Mouse (Mus musculus): ENCODE measurements at regions not wholly inside any gene's neighbourhood (a gene's known extent, or its start where the extent isn't known, plus 50 kb on each side); places are given as distances from the start of the nearest gene placed in this dataset.
A peak's percentile ranks its signal among the peaks of the same experiment; 100 is the strongest.

- ATAC-seq (ENCODE audit: low read depth), result no peak
- no peaks in the 10 kb centered on the region for H3K27me3 ChIP-seq (replicated peaks; ENCODE audit: control insufficient read depth, insufficient read depth, low read length)
- no peak overlapping the region for H3K4me2 ChIP-seq (ENCODE audit: low read depth, low read length)
- WGBS, result 56% methylated on average over 4 of the region's 4 CpGs
- DNase-seq (ENCODE audit: low spot score), result no peak
- no peak overlapping the region for H3K9ac ChIP-seq (ENCODE audit: low read depth, low read length)
- no peak overlapping the region for H3K27ac ChIP-seq (replicated peaks; ENCODE audit: low read depth, low read length)
- no peak overlapping the region for H3K4me3 ChIP-seq (ENCODE audit: low read depth, low read length)
- no peaks in the 10 kb centered on the region for H3K36me3 ChIP-seq (ENCODE audit: control insufficient read depth, insufficient read depth, low read length)
- H3K9me3 ChIP-seq (ENCODE audit: control insufficient read depth, low read length), result no peaks in the 10 kb centered on the region
- H3K4me1 ChIP-seq (ENCODE audit: control insufficient read depth, insufficient read depth, low read length), result no peaks in the 10 kb centered on the region
Measured at GRCm38 (mm10) chr3:149721832-149722231, 731.5 kb upstream of the Adgrl2 start.

GRCm38 (mm10) chr3:149720306-149720705 lies 730.0 kb upstream of the Adgrl2 start:
- Histone ChIP-seq H3K36me3 (ENCODE audit: control insufficient read depth, insufficient read depth, low read length) (no peaks in the 10 kb centered on the region), H3K4me3 (ENCODE audit: low read depth, low read length) (no peak overlapping the region), H3K4me2 (ENCODE audit: low read depth, low read length) (no peak overlapping the region), H3K4me1 (ENCODE audit: control insufficient read depth, insufficient read depth, low read length) (no peaks in the 10 kb centered on the region), H3K9ac (ENCODE audit: low read depth, low read length) (no peak overlapping the region), H3K9me3 (ENCODE audit: control insufficient read depth, low read length) (no peaks in the 10 kb centered on the region), H3K27me3 (replicated peaks; ENCODE audit: control insufficient read depth, insufficient read depth, low read length) (no peaks in the 10 kb centered on the region), H3K27ac (replicated peaks; ENCODE audit: low read depth, low read length) (no peak overlapping the region)
- WGBS, result 46% methylated on average over 6 of the region's 6 CpGs
- DNase-seq (ENCODE audit: low spot score) (peak; percentile 27), ATAC-seq (ENCODE audit: low read depth) (no peak)

- Histone ChIP-seq H3K4me2 (ENCODE audit: low read depth, low read length) (no peak overlapping the region), H3K4me1 (ENCODE audit: control insufficient read depth, insufficient read depth, low read length) (no peaks in the 10 kb centered on the region), H3K4me3 (ENCODE audit: low read depth, low read length) (no peak overlapping the region), H3K27ac (replicated peaks; ENCODE audit: low read depth, low read length) (no peak overlapping the region), H3K36me3 (ENCODE audit: control insufficient read depth, insufficient read depth, low read length) (no peaks in the 10 kb centered on the region), H3K27me3 (replicated peaks; ENCODE audit: control insufficient read depth, insufficient read depth, low read length) (no peaks in the 10 kb centered on the region), H3K9ac (ENCODE audit: low read depth, low read length) (no peak overlapping the region), H3K9me3 (ENCODE audit: control insufficient read depth, low read length) (no peaks in the 10 kb centered on the region)
- ATAC-seq (ENCODE audit: low read depth), result peak; percentile 74; the same call in 1 of the 2 replicates
- peak; percentile 27 for DNase-seq (ENCODE audit: low spot score)
- WGBS, result 86% methylated on average over 10 of the region's 10 CpGs
Measured at GRCm38 (mm10) chr3:149705724-149706123, 715.4 kb upstream of the Adgrl2 start.

GRCm38 (mm10) chr3:149705322-149705721 lies 715.0 kb upstream of the Adgrl2 start:
- H3K27me3 ChIP-seq (replicated peaks; ENCODE audit: control insufficient read depth, insufficient read depth, low read length), result no peaks in the 10 kb centered on the region
- H3K9me3 ChIP-seq (ENCODE audit: control insufficient read depth, low read length), result no peaks in the 10 kb centered on the region
- WGBS, result 86% methylated on average over 12 of the region's 12 CpGs
- H3K4me1 ChIP-seq (ENCODE audit: control insufficient read depth, insufficient read depth, low read length), result no peaks in the 10 kb centered on the region
- H3K36me3 ChIP-seq (ENCODE audit: control insufficient read depth, insufficient read depth, low read length), result no peaks in the 10 kb centered on the region
- no peak overlapping the region for H3K9ac ChIP-seq (ENCODE audit: low read depth, low read length)
- no peak overlapping the region for H3K27ac ChIP-seq (replicated peaks; ENCODE audit: low read depth, low read length)
- H3K4me2 ChIP-seq (ENCODE audit: low read depth, low read length), result no peak overlapping the region
- ATAC-seq (ENCODE audit: low read depth) (no peak), DNase-seq (ENCODE audit: low spot score) (no peak)
- H3K4me3 ChIP-seq (ENCODE audit: low read depth, low read length), result no peak overlapping the region

GRCm38 (mm10) chr3:149704478-149704877 lies 714.1 kb upstream of the Adgrl2 start:
- 87% methylated on average over 4 of the region's 4 CpGs for WGBS
- Histone ChIP-seq H3K27me3 (replicated peaks; ENCODE audit: control insufficient read depth, insufficient read depth, low read length) (no peaks in the 10 kb centered on the region), H3K27ac (replicated peaks; ENCODE audit: low read depth, low read length) (no peak overlapping the region), H3K36me3 (ENCODE audit: control insufficient read depth, insufficient read depth, low read length) (no peaks in the 10 kb centered on the region), H3K4me2 (ENCODE audit: low read depth, low read length) (no peak overlapping the region), H3K9me3 (ENCODE audit: control insufficient read depth, low read length) (no peaks in the 10 kb centered on the region), H3K9ac (ENCODE audit: low read depth, low read length) (no peak overlapping the region), H3K4me1 (ENCODE audit: control insufficient read depth, insufficient read depth, low read length) (no peaks in the 10 kb centered on the region), H3K4me3 (ENCODE audit: low read depth, low read length) (no peak overlapping the region)
- ATAC-seq (ENCODE audit: low read depth) (no peak), DNase-seq (ENCODE audit: low spot score) (no peak)

- WGBS, result 67% methylated on average over 4 of the region's 4 CpGs
- no peak for DNase-seq (ENCODE audit: low spot score)
- Histone ChIP-seq H3K36me3 (ENCODE audit: control insufficient read depth, insufficient read depth, low read length) (no peaks in the 10 kb centered on the region), H3K9me3 (ENCODE audit: control insufficient read depth, low read length) (no peaks in the 10 kb centered on the region), H3K4me3 (ENCODE audit: low read depth, low read length) (no peak overlapping the region), H3K27me3 (replicated peaks; ENCODE audit: control insufficient read depth, insufficient read depth, low read length) (no peaks in the 10 kb centered on the region), H3K4me1 (ENCODE audit: control insufficient read depth, insufficient read depth, low read length) (no peaks in the 10 kb centered on the region), H3K4me2 (ENCODE audit: low read depth, low read length) (no peak overlapping the region), H3K27ac (replicated peaks; ENCODE audit: low read depth, low read length) (no peak overlapping the region), H3K9ac (ENCODE audit: low read depth, low read length) (no peak overlapping the region)
- ATAC-seq (ENCODE audit: low read depth), result no peak
Measured at GRCm38 (mm10) chr3:149683561-149683960, 693.2 kb upstream of the Adgrl2 start.

GRCm38 (mm10) chr3:149682246-149682645 lies 691.9 kb upstream of the Adgrl2 start:
- ATAC-seq (ENCODE audit: low read depth), result no peak
- H3K36me3 ChIP-seq (ENCODE audit: control insufficient read depth, insufficient read depth, low read length), result no peaks in the 10 kb centered on the region
- H3K4me2 ChIP-seq (ENCODE audit: low read depth, low read length), result no peak overlapping the region
- no peak overlapping the region for H3K27ac ChIP-seq (replicated peaks; ENCODE audit: low read depth, low read length)
- DNase-seq (ENCODE audit: low spot score), result no peak
- no peaks in the 10 kb centered on the region for H3K27me3 ChIP-seq (replicated peaks; ENCODE audit: control insufficient read depth, insufficient read depth, low read length)
- H3K9ac ChIP-seq (ENCODE audit: low read depth, low read length), result no peak overlapping the region
- 81% methylated on average over 5 of the region's 5 CpGs for WGBS
- H3K4me3 ChIP-seq (ENCODE audit: low read depth, low read length), result no peak overlapping the region
- H3K9me3 ChIP-seq (ENCODE audit: control insufficient read depth, low read length), result no peaks in the 10 kb centered on the region
- no peaks in the 10 kb centered on the region for H3K4me1 ChIP-seq (ENCODE audit: control insufficient read depth, insufficient read depth, low read length)

GRCm38 (mm10) chr3:149673926-149674325 lies 683.6 kb upstream of the Adgrl2 start:
- Histone ChIP-seq H3K9me3 (ENCODE audit: control insufficient read depth, low read length) (no peaks in the 10 kb centered on the region), H3K4me3 (ENCODE audit: low read depth, low read length) (no peak overlapping the region), H3K4me1 (ENCODE audit: control insufficient read depth, insufficient read depth, low read length) (no peaks in the 10 kb centered on the region), H3K36me3 (ENCODE audit: control insufficient read depth, insufficient read depth, low read length) (no peaks in the 10 kb centered on the region), H3K27ac (replicated peaks; ENCODE audit: low read depth, low read length) (no peak overlapping the region), H3K27me3 (replicated peaks; ENCODE audit: control insufficient read depth, insufficient read depth, low read length) (no peaks in the 10 kb centered on the region), H3K4me2 (ENCODE audit: low read depth, low read length) (no peak overlapping the region), H3K9ac (ENCODE audit: low read depth, low read length) (no peak overlapping the region)
- no peak for DNase-seq (ENCODE audit: low spot score)
- ATAC-seq (ENCODE audit: low read depth), result no peak

GRCm38 (mm10) chr3:149664624-149665023 lies 674.3 kb upstream of the Adgrl2 start:
- H3K27ac ChIP-seq (replicated peaks; ENCODE audit: low read depth, low read length), result no peak overlapping the region
- DNase-seq (ENCODE audit: low spot score) (no peak), ATAC-seq (ENCODE audit: low read depth) (no peak)
- H3K9me3 ChIP-seq (ENCODE audit: control insufficient read depth, low read length), result peaks cover 2% of the 10 kb centered on the region; the same call in 1 of the 2 replicates
- no peaks in the 10 kb centered on the region for H3K36me3 ChIP-seq (ENCODE audit: control insufficient read depth, insufficient read depth, low read length)
- no peak overlapping the region for H3K4me3 ChIP-seq (ENCODE audit: low read depth, low read length)
- H3K4me1 ChIP-seq (ENCODE audit: control insufficient read depth, insufficient read depth, low read length), result no peaks in the 10 kb centered on the region
- WGBS, result 91% methylated on average over 3 of the region's 3 CpGs
- no peaks in the 10 kb centered on the region for H3K27me3 ChIP-seq (replicated peaks; ENCODE audit: control insufficient read depth, insufficient read depth, low read length)
- H3K4me2 ChIP-seq (ENCODE audit: low read depth, low read length), result no peak overlapping the region
- H3K9ac ChIP-seq (ENCODE audit: low read depth, low read length), result no peak overlapping the region
